Mouse (Mus musculus): ENCODE measurements around the gene Acaa1a. TPM values are rescaled to one million over a fixed set of nuclear protein-coding genes. Genes with fewer than 3 reads are reported as not detected.
A peak's percentile ranks its signal among the peaks of the same experiment; 100 is the strongest.

The Acaa1a gene
- polyA plus RNA-seq, 1 experiment from 2014 or later, result 81.6 TPM

- WGBS, result 22% methylated on average over 4 of the region's 4 CpGs
- ATAC-seq (ENCODE audit: insufficient number of reproducible peaks, insufficient read depth, low FRiP score, low read depth), result peak; percentile 58; the same call in 1 of the 2 replicates
- Histone ChIP-seq H3K9me3 (ENCODE audit: control insufficient read depth, low read length) (no peaks in the 10 kb centered on the region), H3K4me1 (ENCODE audit: control insufficient read depth in 2 of 2, insufficient read depth in 2 of 2, low read length in 2 of 2) (no peaks in the 10 kb centered on the region; a peak in 1 of 4 replicates), H3K36me3 (ENCODE audit: control insufficient read depth, insufficient read depth, low read length) (peaks cover 36% of the 10 kb centered on the region), H3K9ac (ENCODE audit: low read length) (no peak overlapping the region), H3K27ac (replicated peaks in 1 of 2; ENCODE audit: control insufficient read depth in 1 of 2, insufficient read depth in 1 of 2, low read depth in 2 of 2, low read length in 2 of 2) (no peak overlapping the region), H3K4me3 (ENCODE audit: control insufficient read depth in 1 of 2, insufficient read depth in 1 of 2, low read depth in 1 of 2, low read length in 2 of 2) (no peak overlapping the region), H3K27me3 (ENCODE audit: control insufficient read depth, insufficient read depth, low read length) (no peaks in the 10 kb centered on the region), H3K4me2 (ENCODE audit: low read length) (no peak overlapping the region)
These were observed 12.6 kb downstream of the Acaa1a start for GRCm38 (mm10) chr9:119352060-119352459.

- Histone ChIP-seq H3K4me1 (ENCODE audit: control insufficient read depth in 2 of 2, insufficient read depth in 2 of 2, low read length in 2 of 2) (peaks cover 0 to 5% of the 10 kb centered on the region in 2 experiments; a peak in 1 of 4 replicates), H3K4me3 (ENCODE audit: control insufficient read depth in 1 of 2, insufficient read depth in 1 of 2, low read depth in 1 of 2, low read length in 2 of 2) (no peak overlapping the region), H3K9ac (ENCODE audit: low read length) (no peak overlapping the region), H3K4me2 (ENCODE audit: low read length) (no peak overlapping the region), H3K27ac (replicated peaks in 1 of 2; ENCODE audit: control insufficient read depth in 1 of 2, insufficient read depth in 1 of 2, low read depth in 2 of 2, low read length in 2 of 2) (no peak overlapping the region), H3K36me3 (ENCODE audit: control insufficient read depth, insufficient read depth, low read length) (peaks cover 20% of the 10 kb centered on the region), H3K9me3 (ENCODE audit: control insufficient read depth, low read length) (no peaks in the 10 kb centered on the region), H3K27me3 (ENCODE audit: control insufficient read depth, insufficient read depth, low read length) (no peaks in the 10 kb centered on the region)
- no peak for ATAC-seq (ENCODE audit: insufficient number of reproducible peaks, insufficient read depth, low FRiP score, low read depth)
- WGBS, result 80% methylated on average over 6 of the region's 6 CpGs
These were observed 14.4 kb downstream of the Acaa1a start for GRCm38 (mm10) chr9:119353926-119354325.

GRCm38 (mm10) chr9:119355943-119356342 lies 16.5 kb downstream of the Acaa1a start:
- H3K27ac ChIP-seq (replicated peaks in 1 of 2; ENCODE audit: control insufficient read depth in 1 of 2, insufficient read depth in 1 of 2, low read depth in 2 of 2, low read length in 2 of 2), result no peak overlapping the region
- ATAC-seq (ENCODE audit: insufficient number of reproducible peaks, insufficient read depth, low FRiP score, low read depth), result no peak
- H3K9ac ChIP-seq (ENCODE audit: low read length), result no peak overlapping the region
- no peaks in the 10 kb centered on the region for H3K9me3 ChIP-seq (ENCODE audit: control insufficient read depth, low read length)
- H3K27me3 ChIP-seq (ENCODE audit: control insufficient read depth, insufficient read depth, low read length), result no peaks in the 10 kb centered on the region
- WGBS, result 78% methylated on average over 6 of the region's 6 CpGs
- no peak overlapping the region for H3K4me2 ChIP-seq (ENCODE audit: low read length)
- peaks cover 6% of the 10 kb centered on the region for H3K36me3 ChIP-seq (ENCODE audit: control insufficient read depth, insufficient read depth, low read length)
- H3K4me3 ChIP-seq (ENCODE audit: control insufficient read depth in 1 of 2, insufficient read depth in 1 of 2, low read depth in 1 of 2, low read length in 2 of 2), result no peak overlapping the region
- peaks cover 0 to 5% of the 10 kb centered on the region in 2 experiments; a peak in 1 of 4 replicates for H3K4me1 ChIP-seq (ENCODE audit: control insufficient read depth in 2 of 2, insufficient read depth in 2 of 2, low read length in 2 of 2)

GRCm38 (mm10) chr9:119357331-119358057 lies 18.0 kb downstream of the Acaa1a start, which contains the start of gene Xylb:
TSS of gene Xylb (plus strand) at chr9:119357381.
- peaks cover 2 to 5% of the 10 kb centered on the region in 2 experiments; a peak in 2 of 4 replicates for H3K4me1 ChIP-seq (ENCODE audit: control insufficient read depth in 2 of 2, insufficient read depth in 2 of 2, low read length in 2 of 2)
- H3K27ac ChIP-seq (replicated peaks in 1 of 2; ENCODE audit: control insufficient read depth in 1 of 2, insufficient read depth in 1 of 2, low read depth in 2 of 2, low read length in 2 of 2), result no peak within 1 kb of the TSS
- no peaks in the 10 kb centered on the region for H3K9me3 ChIP-seq (ENCODE audit: control insufficient read depth, low read length)
- H3K4me2 ChIP-seq (ENCODE audit: low read length), result peak within 1 kb of the TSS; percentile 99
- H3K36me3 ChIP-seq (ENCODE audit: control insufficient read depth, insufficient read depth, low read length), result no peaks in the 10 kb centered on the region
- 2% methylated on average over 64 of the region's 65 CpGs for WGBS
- no peaks in the 10 kb centered on the region for H3K27me3 ChIP-seq (ENCODE audit: control insufficient read depth, insufficient read depth, low read length)
- peak; percentile 85 for ATAC-seq (ENCODE audit: insufficient number of reproducible peaks, insufficient read depth, low FRiP score, low read depth)
- peak within 1 kb of the TSS; percentile 83 for H3K9ac ChIP-seq (ENCODE audit: low read length)
- H3K4me3 ChIP-seq (ENCODE audit: control insufficient read depth in 1 of 2, insufficient read depth in 1 of 2, low read depth in 1 of 2, low read length in 2 of 2), result peak within 1 kb of the TSS; percentile 75 to 94

GRCm38 (mm10) chr9:119358058-119358429 lies 18.6 kb downstream of the Acaa1a start:
- Histone ChIP-seq H3K27ac (replicated peaks in 1 of 2; ENCODE audit: control insufficient read depth in 1 of 2, insufficient read depth in 1 of 2, low read depth in 2 of 2, low read length in 2 of 2) (no peak overlapping the region), H3K9ac (ENCODE audit: low read length) (peak overlapping the region; percentile 83), H3K4me1 (ENCODE audit: control insufficient read depth in 2 of 2, insufficient read depth in 2 of 2, low read length in 2 of 2) (peaks cover 7 to 10% of the 10 kb centered on the region in 2 experiments; a peak in 3 of 4 replicates), H3K36me3 (ENCODE audit: control insufficient read depth, insufficient read depth, low read length) (no peaks in the 10 kb centered on the region), H3K4me3 (ENCODE audit: control insufficient read depth in 1 of 2, insufficient read depth in 1 of 2, low read depth in 1 of 2, low read length in 2 of 2) (peak overlapping the region; percentile 75 to 94; a peak in 3 of 4 replicates), H3K9me3 (ENCODE audit: control insufficient read depth, low read length) (no peaks in the 10 kb centered on the region), H3K4me2 (ENCODE audit: low read length) (peak overlapping the region; percentile 99), H3K27me3 (ENCODE audit: control insufficient read depth, insufficient read depth, low read length) (no peaks in the 10 kb centered on the region)
- no peak for ATAC-seq (ENCODE audit: insufficient number of reproducible peaks, insufficient read depth, low FRiP score, low read depth)
- 50% methylated on average over 9 of the region's 9 CpGs for WGBS

- peaks cover 13 to 17% of the 10 kb centered on the region in 2 experiments; a peak in 3 of 4 replicates for H3K4me1 ChIP-seq (ENCODE audit: control insufficient read depth in 2 of 2, insufficient read depth in 2 of 2, low read length in 2 of 2)
- H3K27ac ChIP-seq (replicated peaks in 1 of 2; ENCODE audit: control insufficient read depth in 1 of 2, insufficient read depth in 1 of 2, low read depth in 2 of 2, low read length in 2 of 2), result no peak overlapping the region
- no peaks in the 10 kb centered on the region for H3K9me3 ChIP-seq (ENCODE audit: control insufficient read depth, low read length)
- no peak overlapping the region for H3K9ac ChIP-seq (ENCODE audit: low read length)
- 95% methylated on average over 5 of the region's 5 CpGs for WGBS
- H3K36me3 ChIP-seq (ENCODE audit: control insufficient read depth, insufficient read depth, low read length), result no peaks in the 10 kb centered on the region
- no peaks in the 10 kb centered on the region for H3K27me3 ChIP-seq (ENCODE audit: control insufficient read depth, insufficient read depth, low read length)
- ATAC-seq (ENCODE audit: insufficient number of reproducible peaks, insufficient read depth, low FRiP score, low read depth), result no peak
- H3K4me3 ChIP-seq (ENCODE audit: control insufficient read depth in 1 of 2, insufficient read depth in 1 of 2, low read depth in 1 of 2, low read length in 2 of 2), result no peak overlapping the region
- no peak overlapping the region for H3K4me2 ChIP-seq (ENCODE audit: low read length)
These were observed 21.9 kb downstream of the Acaa1a start for GRCm38 (mm10) chr9:119361416-119361815.

GRCm38 (mm10) chr9:119363229-119363628 lies 23.8 kb downstream of the Acaa1a start:
- Histone ChIP-seq H3K36me3 (ENCODE audit: control insufficient read depth, insufficient read depth, low read length) (no peaks in the 10 kb centered on the region; the same call in 1 of the 2 replicates), H3K4me2 (ENCODE audit: low read length) (no peak overlapping the region), H3K4me1 (ENCODE audit: control insufficient read depth in 2 of 2, insufficient read depth in 2 of 2, low read length in 2 of 2) (peaks cover 12 to 13% of the 10 kb centered on the region in 2 experiments; a peak in 3 of 4 replicates), H3K27ac (replicated peaks in 1 of 2; ENCODE audit: control insufficient read depth in 1 of 2, insufficient read depth in 1 of 2, low read depth in 2 of 2, low read length in 2 of 2) (no peak overlapping the region), H3K27me3 (ENCODE audit: control insufficient read depth, insufficient read depth, low read length) (no peaks in the 10 kb centered on the region), H3K4me3 (ENCODE audit: control insufficient read depth in 1 of 2, insufficient read depth in 1 of 2, low read depth in 1 of 2, low read length in 2 of 2) (no peak overlapping the region), H3K9ac (ENCODE audit: low read length) (no peak overlapping the region), H3K9me3 (ENCODE audit: control insufficient read depth, low read length) (no peaks in the 10 kb centered on the region)
- no peak for ATAC-seq (ENCODE audit: insufficient number of reproducible peaks, insufficient read depth, low FRiP score, low read depth)
- whole genome bisulfite sequencing, result 45% methylated on average over 12 of the region's 12 CpGs

All from heart, embryonic 14.5 days (tissue).